Mouse (Mus musculus) limb, embryonic 10.5 days (tissue): Measurements from ENCODE around the gene Fam219a. TPM values are rescaled to one million over a fixed set of nuclear protein-coding genes. Genes with fewer than 3 reads are reported as not detected.

ENCODE experiments used
- DNase-seq: peaks from one replicate; pipeline ENCODE4 v3.0.0-alpha.2; 2017; ENCODE audit warnings: low spot score
- H3K27ac ChIP-seq: fragments of 300-500 bp; sonication (generic); 2 replicates; pipeline ENCODE4 v1.5.1; 2016; ENCODE audit warnings: mild to moderate bottlenecking
- H3K27me3 ChIP-seq: fragments of 300-500 bp; sonication (generic); 2 replicates; pipeline ENCODE4 v1.6.1; 2016; ENCODE audit warnings: low read depth, mild to moderate bottlenecking; ENCODE audit not compliant: poor library complexity, severe bottlenecking
- H3K36me3 ChIP-seq: fragments of 300-500 bp; sonication (generic); 2 replicates; pipeline ENCODE4 v1.6.1; 2016; ENCODE audit warnings: mild to moderate bottlenecking, moderate library complexity
- H3K4me1 ChIP-seq: fragments of 300-500 bp; sonication (generic); 2 replicates; pipeline ENCODE4 v1.6.1; 2016
- H3K4me3 ChIP-seq: fragments of 300-500 bp; sonication (generic); 2 replicates; pipeline ENCODE4 v1.5.1; 2016; ENCODE audit warnings: mild to moderate bottlenecking, moderate library complexity
- H3K9me3 ChIP-seq: fragments of 300-500 bp; sonication (generic); replicated peaks from 2 replicates; pipeline ENCODE4 v1.6.1; 2016; ENCODE audit warnings: mild to moderate bottlenecking
- WGBS: fragments of 180-500 bp; shearing (Covaris S2); methylation state at CpG from one replicate; pipeline ENCODE4 v1.1.7; 2016; 5-methylcytosine and 5-hydroxymethylcytosine counted together
- polyA plus RNA-seq: library from polyadenylated mRNA; unstranded; fragments of >200 nt; fragmentation: Nextera tagmentation; extraction: Ambion mirVana; gene quantifications from 2 replicates; pipeline ENCODE4 v1.2.1, GENCODE M21; 2016

The Fam219a gene
- polyA plus RNA-seq, 1 experiment from 2014 or later: 1.9 TPM

DNA sequence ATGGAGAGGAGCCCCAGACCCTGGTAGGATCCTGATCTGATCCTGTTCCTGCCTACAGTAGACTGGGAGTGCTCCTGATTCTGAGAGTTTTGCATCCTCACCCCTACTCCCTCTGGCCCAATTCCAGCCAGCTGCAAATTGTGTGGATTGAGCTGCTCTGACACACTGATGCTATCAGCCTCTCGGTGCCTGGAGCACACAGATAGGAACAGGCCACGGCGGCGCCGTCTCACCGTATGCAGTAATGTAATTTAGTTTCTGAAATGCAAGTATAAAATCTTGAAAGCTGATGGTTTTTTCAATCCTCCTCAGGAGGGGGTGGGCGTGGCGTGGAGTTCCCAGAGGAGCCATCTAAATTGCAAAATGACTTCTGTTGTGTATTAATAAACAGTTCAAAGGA is 27.2 kb downstream of the Fam219a start:
- Histone ChIP-seq H3K9me3 (no peaks in the 10 kb centered on the region), H3K27ac (no peak overlapping the region), H3K27me3 (no peaks in the 10 kb centered on the region), H3K4me3 (no peak overlapping the region), H3K36me3 (no peaks in the 10 kb centered on the region), H3K4me1 (no peaks in the 10 kb centered on the region)
- DNase-seq: no peak
- 81% methylated on average over 8 of the region's 8 CpGs for WGBS

GRCm38 (mm10) chr4:41534866-41535265 is 34.5 kb downstream of the Fam219a start:
- H3K9me3 ChIP-seq: no peaks in the 10 kb centered on the region
- no peak overlapping the region for H3K4me3 ChIP-seq
- no peak for DNase-seq
- WGBS: 75% methylated on average over 5 of the region's 5 CpGs
- H3K4me1 ChIP-seq: no peaks in the 10 kb centered on the region
- no peaks in the 10 kb centered on the region for H3K27me3 ChIP-seq
- H3K27ac ChIP-seq: no peak overlapping the region
- H3K36me3 ChIP-seq: no peaks in the 10 kb centered on the region

DNA sequence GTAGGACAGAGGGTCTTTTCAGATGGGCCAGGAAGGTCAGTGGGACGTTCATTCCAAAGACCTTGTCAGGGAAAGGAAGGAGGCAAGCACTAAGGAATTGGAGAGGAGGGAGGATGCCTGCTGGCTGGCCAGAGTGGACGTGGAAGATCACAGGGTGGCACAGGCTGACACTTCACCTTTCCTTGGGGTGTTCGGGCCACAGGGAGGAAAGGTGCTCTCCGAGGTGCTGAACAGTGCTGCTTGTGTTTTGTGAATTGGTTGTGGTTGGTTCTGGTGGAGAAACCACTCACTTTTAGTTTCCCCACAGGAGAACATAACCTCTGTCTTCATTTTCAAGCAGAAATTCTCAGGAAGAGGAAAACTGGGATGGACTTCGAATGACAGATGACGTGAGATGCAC is 36.9 kb downstream of the Fam219a start:
- no peaks in the 10 kb centered on the region for H3K4me1 ChIP-seq
- H3K4me3 ChIP-seq: no peak overlapping the region
- peaks cover 8% of the 10 kb centered on the region; the same call in 1 of the 2 replicates for H3K27me3 ChIP-seq
- DNase-seq: peak; percentile 80
- no peaks in the 10 kb centered on the region for H3K36me3 ChIP-seq
- no peak overlapping the region for H3K27ac ChIP-seq
- H3K9me3 ChIP-seq: no peaks in the 10 kb centered on the region
- WGBS: 23% methylated on average over 6 of the region's 6 CpGs

DNA sequence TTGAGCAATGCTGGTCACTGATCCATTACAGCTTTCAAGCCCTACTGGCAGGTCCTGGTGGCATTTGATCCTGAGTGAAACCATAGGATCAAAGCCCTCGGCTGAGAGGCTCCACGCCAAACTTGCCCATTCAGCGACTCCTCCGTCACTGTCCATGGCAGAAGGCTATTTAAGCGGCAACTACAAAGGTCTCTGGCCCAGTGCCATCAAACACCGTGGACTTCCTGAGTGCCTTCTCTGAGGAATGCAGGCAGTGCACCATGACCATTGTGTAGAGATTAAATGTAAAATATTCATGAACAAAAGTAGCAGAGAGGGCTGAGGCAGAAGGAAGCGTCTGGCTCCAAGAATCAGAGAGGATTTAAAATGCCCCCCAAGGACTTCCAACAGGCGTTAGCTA is 41.3 kb downstream of the Fam219a start:
- Histone ChIP-seq H3K27ac (no peak overlapping the region), H3K36me3 (no peaks in the 10 kb centered on the region), H3K9me3 (no peaks in the 10 kb centered on the region), H3K27me3 (peaks cover 42% of the 10 kb centered on the region; the same call in 1 of the 2 replicates), H3K4me1 (no peaks in the 10 kb centered on the region; the same call in 1 of the 2 replicates), H3K4me3 (no peak overlapping the region)
- no peak for DNase-seq
- WGBS: 37% methylated on average over 8 of the region's 8 CpGs

DNA sequence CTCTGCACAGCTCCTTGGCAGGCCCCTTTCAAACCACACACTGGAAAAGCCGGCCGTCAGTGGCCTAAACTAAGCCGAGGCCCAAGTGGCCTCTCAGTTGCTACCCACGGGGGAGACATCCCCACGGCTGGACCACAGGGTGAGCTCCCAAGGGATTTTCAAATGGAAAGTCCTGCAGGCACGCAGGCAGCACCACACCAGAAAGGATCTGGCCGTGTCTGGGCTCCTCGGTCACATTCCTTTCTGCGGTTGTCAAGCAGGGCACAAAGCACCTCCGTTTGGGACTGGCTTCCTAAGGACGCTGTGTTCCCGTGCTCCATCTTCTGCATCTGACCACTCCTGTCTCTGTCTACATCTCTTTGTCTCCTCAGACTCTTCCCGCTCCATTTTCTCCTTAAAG is 42.3 kb downstream of the Fam219a start:
- 47% methylated on average over 13 of the region's 13 CpGs for WGBS
- Histone ChIP-seq H3K27ac (no peak overlapping the region), H3K4me3 (no peak overlapping the region)

GRCm38 (mm10) chr4:41526553-41526952 is 42.8 kb downstream of the Fam219a start:
- H3K9me3 ChIP-seq: no peaks in the 10 kb centered on the region
- no peaks in the 10 kb centered on the region for H3K36me3 ChIP-seq
- no peak for DNase-seq
- H3K4me3 ChIP-seq: no peak overlapping the region
- H3K27ac ChIP-seq: no peak overlapping the region
- peaks cover 53% of the 10 kb centered on the region for H3K27me3 ChIP-seq
- H3K4me1 ChIP-seq: no peaks in the 10 kb centered on the region; the same call in 1 of the 2 replicates
- WGBS: 79% methylated on average over 7 of the region's 7 CpGs

More for the DNA sequence above, 42.3 kb downstream of the Fam219a start:
- DNase-seq: no peak
- H3K4me1 ChIP-seq: no peaks in the 10 kb centered on the region; the same call in 1 of the 2 replicates
- H3K9me3 ChIP-seq: no peaks in the 10 kb centered on the region
- H3K36me3 ChIP-seq: no peaks in the 10 kb centered on the region
- H3K27me3 ChIP-seq: peaks cover 48% of the 10 kb centered on the region; the same call in 1 of the 2 replicates

- no peak for DNase-seq
- no peaks in the 10 kb centered on the region for H3K36me3 ChIP-seq
- 78% methylated on average over 9 of the region's 9 CpGs for WGBS
- no peak overlapping the region for H3K27ac ChIP-seq
- peaks cover 4% of the 10 kb centered on the region for H3K4me1 ChIP-seq
- no peaks in the 10 kb centered on the region for H3K9me3 ChIP-seq
- peaks cover 71% of the 10 kb centered on the region for H3K27me3 ChIP-seq
- no peak overlapping the region for H3K4me3 ChIP-seq
Measured at GRCm38 (mm10) chr4:41524829-41525228, 44.5 kb downstream of the Fam219a start.

DNA sequence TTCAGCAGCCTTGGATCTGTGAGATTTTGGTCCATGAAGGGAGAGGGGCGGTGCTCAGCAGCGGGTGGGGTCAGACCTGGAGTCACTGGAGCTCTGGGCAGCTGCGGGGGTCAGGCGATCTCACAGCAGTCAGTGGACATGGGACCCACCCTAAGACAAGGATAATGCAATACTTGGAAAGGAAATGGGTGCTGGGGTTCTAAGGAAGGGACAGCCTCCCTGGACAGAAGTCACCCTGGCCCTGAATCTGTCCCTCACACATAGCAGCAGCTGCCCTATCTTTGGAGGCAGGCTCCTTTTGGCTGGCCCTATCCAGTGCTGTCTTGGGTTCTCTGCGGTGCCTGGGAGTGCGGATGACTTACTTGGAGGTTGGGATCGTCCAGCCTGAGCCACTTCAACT is 45.5 kb downstream of the Fam219a start:
- Histone ChIP-seq H3K4me3 (no peak overlapping the region), H3K36me3 (no peaks in the 10 kb centered on the region), H3K4me1 (peaks cover 4% of the 10 kb centered on the region), H3K27ac (no peak overlapping the region), H3K27me3 (peaks cover 81% of the 10 kb centered on the region), H3K9me3 (no peaks in the 10 kb centered on the region)
- WGBS: 77% methylated on average over 7 of the region's 7 CpGs
- no peak for DNase-seq

GRCm38 (mm10) chr4:41522788-41523187 is 46.5 kb downstream of the Fam219a start:
- no peaks in the 10 kb centered on the region for H3K36me3 ChIP-seq
- DNase-seq: no peak
- no peak overlapping the region for H3K27ac ChIP-seq
- no peak overlapping the region for H3K4me3 ChIP-seq
- peaks cover 4% of the 10 kb centered on the region for H3K4me1 ChIP-seq
- no peaks in the 10 kb centered on the region for H3K9me3 ChIP-seq
- H3K27me3 ChIP-seq: peaks cover 83% of the 10 kb centered on the region
- 45% methylated on average over 5 of the region's 5 CpGs for WGBS

- no peaks in the 10 kb centered on the region for H3K9me3 ChIP-seq
- peaks cover 79% of the 10 kb centered on the region for H3K27me3 ChIP-seq
- 90% methylated on average over 6 of the region's 6 CpGs for WGBS
- H3K27ac ChIP-seq: no peak overlapping the region
- no peaks in the 10 kb centered on the region for H3K36me3 ChIP-seq
- DNase-seq: no peak
- H3K4me3 ChIP-seq: no peak overlapping the region
- peaks cover 4% of the 10 kb centered on the region for H3K4me1 ChIP-seq
Measured at GRCm38 (mm10) chr4:41522136-41522535, 47.2 kb downstream of the Fam219a start.

- Histone ChIP-seq H3K9me3 (no peaks in the 10 kb centered on the region), H3K27me3 (peaks cover 66% of the 10 kb centered on the region), H3K27ac (no peak overlapping the region), H3K36me3 (no peaks in the 10 kb centered on the region), H3K4me1 (peaks cover 4% of the 10 kb centered on the region; the same call in 1 of the 2 replicates), H3K4me3 (no peak overlapping the region)
- no peak for DNase-seq
- WGBS: 36% methylated on average over 14 of the region's 14 CpGs
Measured at GRCm38 (mm10) chr4:41520641-41521040, 48.7 kb downstream of the Fam219a start.

GRCm38 (mm10) chr4:41519195-41519594 is 50.1 kb downstream of the Fam219a start:
- 93% methylated on average over 5 of the region's 5 CpGs for WGBS
- peaks cover 57% of the 10 kb centered on the region for H3K27me3 ChIP-seq
- H3K9me3 ChIP-seq: no peaks in the 10 kb centered on the region
- no peak overlapping the region for H3K4me3 ChIP-seq
- H3K36me3 ChIP-seq: no peaks in the 10 kb centered on the region
- no peak overlapping the region for H3K27ac ChIP-seq
- peaks cover 8% of the 10 kb centered on the region for H3K4me1 ChIP-seq
- DNase-seq: no peak

- no peaks in the 10 kb centered on the region for H3K36me3 ChIP-seq
- peaks cover 16% of the 10 kb centered on the region for H3K4me1 ChIP-seq
- no peak for DNase-seq
- no peaks in the 10 kb centered on the region for H3K9me3 ChIP-seq
- no peak overlapping the region for H3K4me3 ChIP-seq
- 0 out of 2 replicates have a peak overlapping the region, but pooled peaks have one; percentile 5 for H3K27ac ChIP-seq
- 74% methylated on average over 7 of the region's 7 CpGs for WGBS
- H3K27me3 ChIP-seq: peaks cover 48% of the 10 kb centered on the region
Measured at GRCm38 (mm10) chr4:41518349-41518748, 51.0 kb downstream of the Fam219a start.

GRCm38 (mm10) chr4:41517233-41517632 is 52.1 kb downstream of the Fam219a start, which contains the start of gene 1110017D15Rik:
Gene 1110017D15Rik, minus strand, starts transcription at chr4:41517333.
- Histone ChIP-seq H3K27me3 (peaks cover 47% of the 10 kb centered on the region), H3K4me1 (peaks cover 27% of the 10 kb centered on the region), H3K4me3 (no peak within 1 kb of the TSS), H3K9me3 (no peaks in the 10 kb centered on the region), H3K36me3 (no peaks in the 10 kb centered on the region), H3K27ac (0 out of 2 replicates have a peak within 1 kb of the TSS, but pooled peaks have one; percentile 5)
- no peak for DNase-seq
- WGBS: 79% methylated on average over 2 of the region's 2 CpGs
